Mouse (Mus musculus) MEL (cell line): ENCODE measurements around the gene Ppil6. TPM values are rescaled to one million over a fixed set of nuclear protein-coding genes. Genes with fewer than 3 reads are reported as not detected.

Source experiments
- DNase-seq: peaks from one replicate; pipeline ENCODE4 v3.0.0; 2011; ENCODE audit warnings: low read depth, low spot score
- H3K27ac ChIP-seq: 2 replicates; pipeline ENCODE4 v1.5.1; 2012; ENCODE audit warnings: low read depth, mild to moderate bottlenecking, control low read depth, low read length, moderate library complexity; ENCODE audit not compliant: control insufficient read depth
- H3K27me3 ChIP-seq, 2 experiments: fragments of 150-350 bp in 1 of 2; sonication (generic) in 1 of 2; 2 replicates each; pipeline ENCODE4 v1.6.1; 2012; ENCODE audit warnings: low read length in 2 of 2, mild to moderate bottlenecking in 2 of 2, improper control_type of control experiment in 1 of 2, moderate library complexity in 1 of 2; ENCODE audit not compliant: insufficient read depth in 2 of 2, control insufficient read depth in 1 of 2
- H3K36me3 ChIP-seq, 2 experiments: 2 replicates each; pipeline ENCODE4 v1.6.1; 2012 to 2014; ENCODE audit warnings: low read length in 2 of 2, improper control_type of control experiment in 1 of 2, inconsistent platforms in 1 of 2, mild to moderate bottlenecking in 1 of 2; ENCODE audit not compliant: insufficient read depth in 2 of 2, control insufficient read depth in 1 of 2
- H3K4me1 ChIP-seq, 2 experiments: fragments of 150-350 bp in 1 of 2; sonication (generic) in 1 of 2; 2 replicates each; pipeline ENCODE4 v1.6.1; 2012; ENCODE audit warnings: low read length in 2 of 2, improper control_type of control experiment in 1 of 2, mild to moderate bottlenecking in 1 of 2; ENCODE audit not compliant: insufficient read depth in 2 of 2, control insufficient read depth in 1 of 2
- H3K4me3 ChIP-seq, 2 experiments: fragments of 150-350 bp in 1 of 2; sonication (generic) in 1 of 2; 2 replicates each; pipeline ENCODE4 v1.5.1; 2012; ENCODE audit warnings: low read depth in 2 of 2, low read length in 2 of 2, mild to moderate bottlenecking in 2 of 2, moderate library complexity in 2 of 2, control low read depth in 1 of 2, improper control_type of control experiment in 1 of 2; ENCODE audit not compliant: control insufficient read depth in 1 of 2, insufficient read depth in 1 of 2
- H3K79me2 ChIP-seq: 2 replicates; pipeline ENCODE4 v1.6.1; 2012; ENCODE audit warnings: mild to moderate bottlenecking, low read length, moderate library complexity; ENCODE audit not compliant: control insufficient read depth, poor library complexity, insufficient read depth
- H3K9ac ChIP-seq: 2 replicates; pipeline ENCODE4 v1.6.1; 2012; ENCODE audit warnings: low read depth, mild to moderate bottlenecking, control low read depth, low read length, moderate library complexity; ENCODE audit not compliant: control insufficient read depth, poor library complexity, severe bottlenecking
- H3K9me3 ChIP-seq: fragments of 150-350 bp; sonication (generic); replicated peaks from 2 replicates; pipeline ENCODE4 v1.6.1; 2012; ENCODE audit warnings: mild to moderate bottlenecking, low read length, improper control_type of control experiment, moderate library complexity; ENCODE audit not compliant: insufficient read depth
- BHLHE40 ChIP-seq: IDR thresholded peaks from 2 replicates; pipeline ENCODE4 v1.6.1; 2012; ENCODE audit warnings: low read depth, mild to moderate bottlenecking, inconsistent platforms, low read length, improper control_type of control experiment, borderline replicate concordance
- CHD2 ChIP-seq: IDR thresholded peaks from 2 replicates; pipeline ENCODE4 v1.6.1; 2011; ENCODE audit warnings: low read length, improper control_type of control experiment
- E2F4 ChIP-seq: IDR thresholded peaks from 2 replicates; pipeline ENCODE4 v1.6.1; 2011; ENCODE audit warnings: low read depth, low read length, improper control_type of control experiment, borderline replicate concordance
- ELF1 ChIP-seq: IDR thresholded peaks from 2 replicates; pipeline ENCODE4 v1.6.1; 2014; ENCODE audit warnings: low read depth, mild to moderate bottlenecking, inconsistent platforms, low read length, improper control_type of control experiment, moderate library complexity
- ETS1 ChIP-seq: IDR thresholded peaks from 2 replicates; pipeline ENCODE4 v1.6.1; 2012; ENCODE audit warnings: low read depth, mild to moderate bottlenecking, inconsistent platforms, low read length, improper control_type of control experiment, moderate library complexity
- GABPA ChIP-seq: IDR thresholded peaks from 2 replicates; pipeline ENCODE4 v1.6.1; 2012; ENCODE audit warnings: low read depth, mild to moderate bottlenecking, inconsistent platforms, low read length, improper control_type of control experiment, moderate library complexity
- MAX ChIP-seq: IDR thresholded peaks from 2 replicates; pipeline ENCODE4 v1.6.1; 2011; ENCODE audit warnings: low read length, improper control_type of control experiment
- MAZ ChIP-seq: IDR thresholded peaks from 2 replicates; pipeline ENCODE4 v1.6.1; 2012; ENCODE audit warnings: low read depth, mild to moderate bottlenecking, inconsistent platforms, low read length, improper control_type of control experiment
- MEF2A ChIP-seq: IDR thresholded peaks from 2 replicates; pipeline ENCODE4 v1.6.1; 2014; ENCODE audit warnings: low read depth, mild to moderate bottlenecking, inconsistent platforms, low read length, improper control_type of control experiment; ENCODE audit not compliant: poor library complexity, insufficient replicate concordance, severe bottlenecking; ENCODE audit errors: extremely low read depth
- MYB ChIP-seq: IDR thresholded peaks from 2 replicates; pipeline ENCODE4 v1.6.1; 2011; ENCODE audit warnings: mild to moderate bottlenecking, low read depth, low read length, improper control_type of control experiment
- MYC ChIP-seq: IDR thresholded peaks from 2 replicates; pipeline ENCODE4 v1.6.1; 2011; ENCODE audit warnings: low read depth, mild to moderate bottlenecking, low read length, improper control_type of control experiment, moderate library complexity
- NELFE ChIP-seq: IDR thresholded peaks from 2 replicates; pipeline ENCODE4 v1.6.1; 2011; ENCODE audit warnings: low read depth, low read length, improper control_type of control experiment
- NRF1 ChIP-seq: IDR thresholded peaks from 2 replicates; pipeline ENCODE4 v1.6.1; 2014; ENCODE audit warnings: low read depth, mild to moderate bottlenecking, inconsistent platforms, low read length, improper control_type of control experiment, moderate library complexity; ENCODE audit not compliant: poor library complexity, insufficient read depth, severe bottlenecking
- POLR2AphosphoS2 ChIP-seq: IDR thresholded peaks from 2 replicates; pipeline ENCODE4 v1.6.1; 2011; ENCODE audit warnings: low read length, improper control_type of control experiment
- RAD21 ChIP-seq: IDR thresholded peaks from 2 replicates; pipeline ENCODE4 v1.6.1; 2011; ENCODE audit warnings: mild to moderate bottlenecking, low read depth, low read length, improper control_type of control experiment
- TAL1 ChIP-seq: IDR thresholded peaks from 2 replicates; pipeline ENCODE4 v1.6.1; 2012; ENCODE audit warnings: mild to moderate bottlenecking, inconsistent platforms, low read length, moderate library complexity, mixed read lengths
- TBP ChIP-seq: IDR thresholded peaks from 2 replicates; pipeline ENCODE4 v1.8.0; 2011; ENCODE audit warnings: low read depth, low read length, improper control_type of control experiment
- ZKSCAN1 ChIP-seq: IDR thresholded peaks from 2 replicates; pipeline ENCODE4 v1.6.1; 2012; ENCODE audit warnings: low read depth, mild to moderate bottlenecking, inconsistent platforms, low read length, improper control_type of control experiment, moderate library complexity
- ZNF384 ChIP-seq: IDR thresholded peaks from 2 replicates; pipeline ENCODE4 v1.6.1; 2012; ENCODE audit warnings: low read depth, mild to moderate bottlenecking, inconsistent platforms, low read length, improper control_type of control experiment
- polyA plus RNA-seq, 2 experiments: library from polyadenylated mRNA; stranded (reverse) in 1 of 2; unstranded in 1 of 2; fragments of >175 nt in 1 of 2; fragments of >200 nt in 1 of 2; gene quantifications; 2 replicates each; pipeline versions ENCODE4 v1.2.1 to v1.2.4; 2012; ENCODE audit warnings: low replicate concordance in 2 of 2, low read depth in 1 of 2; ENCODE audit not compliant: insufficient read length in 2 of 2, insufficient read depth in 1 of 2, missing spikeins in 1 of 2
- total RNA-seq: library from RNA; depleted of rRNA; stranded (reverse); fragments of 300-350 nt; gene quantifications from 2 replicates; pipeline ENCODE4 v1.2.3, GENCODE M21; 2012

Gene Ppil6
- total and polyA plus RNA-seq, 3 experiments = not detected

- H3K79me2 ChIP-seq = no peaks in the 10 kb centered on the region
- no peaks in the 10 kb centered on the region for H3K9me3 ChIP-seq
- no peaks in the 10 kb centered on the region for H3K4me1 ChIP-seq
- no peak overlapping the region for H3K9ac ChIP-seq
- no peak overlapping the region for H3K4me3 ChIP-seq
- no peak for TF ChIP-seq MYC
- TF ChIP-seq TBP = no peak
- no peak for TF ChIP-seq ELF1
- TF ChIP-seq MEF2A = no peak
- peaks cover 0 to 2% of the 10 kb centered on the region in 2 experiments; a peak in 3 of 4 replicates for H3K27me3 ChIP-seq
- no peak for DNase-seq
- H3K27ac ChIP-seq = no peak overlapping the region
- no peaks in the 10 kb centered on the region for H3K36me3 ChIP-seq
Measured at GRCm38 (mm10) chr10:41488877-41489276, 1.4 kb upstream of the Ppil6 start.

- Histone ChIP-seq H3K27me3 (peaks cover 0 to 6% of the 10 kb centered on the region in 2 experiments; a peak in 3 of 4 replicates), H3K27ac (no peak overlapping the region), H3K4me3 (no peak overlapping the region), H3K4me1 (no peaks in the 10 kb centered on the region), H3K9me3 (no peaks in the 10 kb centered on the region), H3K36me3 (no peaks in the 10 kb centered on the region), H3K9ac (no peak overlapping the region), H3K79me2 (no peaks in the 10 kb centered on the region)
- TF ChIP-seq ETS1 (no peak), NRF1 (no peak), CHD2 (no peak), MAZ (no peak), BHLHE40 (no peak), TAL1 (no peak), E2F4 (no peak), POLR2AphosphoS2 (no peak), ZKSCAN1 (no peak), RAD21 (no peak), GABPA (no peak), NELFE (no peak), ELF1 (no peak), ZNF384 (no peak), MAX (no peak), MYB (no peak)
- DNase-seq = no peak
Measured at GRCm38 (mm10) chr10:41489294-41489693, 945 bp upstream of the Ppil6 start.
